Mouse (Mus musculus): ENCODE measurements at regions not wholly inside any gene's neighbourhood (a gene's known extent, or its start where the extent isn't known, plus 50 kb on each side); places are given as distances from the start of the nearest gene placed in this dataset.

- H3K4me3 ChIP-seq (replicated peaks): no peak overlapping the region
- WGBS: 95% methylated on average over 4 of the region's 4 CpGs
- H3K27me3 ChIP-seq: no peaks in the 10 kb centered on the region; the same call in 1 of the 2 replicates
- peaks cover 25% of the 10 kb centered on the region for H3K4me1 ChIP-seq (replicated peaks)
- no peaks in the 10 kb centered on the region for H3K36me3 ChIP-seq
- no peak overlapping the region for H3K4me2 ChIP-seq (replicated peaks)
- no peaks in the 10 kb centered on the region for H3K9me3 ChIP-seq
- H3K27ac ChIP-seq: no peak overlapping the region
- no peak for ATAC-seq
- no peak overlapping the region for H3K9ac ChIP-seq (replicated peaks)
Measured at GRCm38 (mm10) chr2:169275371-169275770, 312.2 kb downstream of the Gm11011 start.

- Histone ChIP-seq H3K9me3 (no peaks in the 10 kb centered on the region), H3K27me3 (peaks cover 3% of the 10 kb centered on the region; the same call in 1 of the 2 replicates), H3K36me3 (no peaks in the 10 kb centered on the region), H3K9ac (replicated peaks) (no peak overlapping the region), H3K27ac (no peak overlapping the region), H3K4me2 (replicated peaks) (no peak overlapping the region), H3K4me1 (replicated peaks) (peaks cover 28% of the 10 kb centered on the region), H3K4me3 (replicated peaks) (no peak overlapping the region)
- ATAC-seq: no peak
- WGBS: 62% methylated on average over 1 of the region's 1 CpGs
Measured at GRCm38 (mm10) chr2:169274101-169274500, 313.4 kb downstream of the Gm11011 start.

- peaks cover 28% of the 10 kb centered on the region for H3K4me1 ChIP-seq (replicated peaks)
- ATAC-seq: peak; percentile 80
Measured at GRCm38 (mm10) chr2:169272622-169273021, 314.9 kb downstream of the Gm11011 start.

GRCm38 (mm10) chr2:169272018-169272417 lies 315.5 kb downstream of the Gm11011 start:
- no peak overlapping the region for H3K4me2 ChIP-seq (replicated peaks)
- no peak overlapping the region for H3K4me3 ChIP-seq (replicated peaks)
- H3K36me3 ChIP-seq: no peaks in the 10 kb centered on the region
- peaks cover 28% of the 10 kb centered on the region for H3K4me1 ChIP-seq (replicated peaks)
- no peaks in the 10 kb centered on the region for H3K9me3 ChIP-seq
- no peak overlapping the region for H3K9ac ChIP-seq (replicated peaks)
- 28% methylated on average over 4 of the region's 4 CpGs for WGBS
- peak; percentile 47; the same call in 1 of the 2 replicates for ATAC-seq
- H3K27ac ChIP-seq: peak overlapping the region; percentile 71; the same call in 1 of the 2 replicates
- peaks cover 3% of the 10 kb centered on the region; the same call in 1 of the 2 replicates for H3K27me3 ChIP-seq

More at GRCm38 (mm10) chr2:169272622-169273021, 314.9 kb downstream of the Gm11011 start:
- Histone ChIP-seq H3K27me3 (peaks cover 3% of the 10 kb centered on the region; the same call in 1 of the 2 replicates), H3K36me3 (no peaks in the 10 kb centered on the region), H3K27ac (peak overlapping the region; percentile 71), H3K4me3 (replicated peaks) (no peak overlapping the region), H3K4me2 (replicated peaks) (no peak overlapping the region), H3K9ac (replicated peaks) (no peak overlapping the region), H3K9me3 (no peaks in the 10 kb centered on the region)
- 7% methylated on average over 6 of the region's 6 CpGs for WGBS

- no peaks in the 10 kb centered on the region for H3K36me3 ChIP-seq
- H3K4me1 ChIP-seq (replicated peaks): no peaks in the 10 kb centered on the region
- WGBS: 87% methylated on average over 4 of the region's 4 CpGs
- no peaks in the 10 kb centered on the region for H3K9me3 ChIP-seq
- no peaks in the 10 kb centered on the region for H3K27me3 ChIP-seq
- H3K4me2 ChIP-seq (replicated peaks): no peak overlapping the region
- H3K4me3 ChIP-seq (replicated peaks): no peak overlapping the region
- ATAC-seq: no peak
- H3K27ac ChIP-seq: no peak overlapping the region
- H3K9ac ChIP-seq (replicated peaks): no peak overlapping the region
Measured at GRCm38 (mm10) chr2:169260636-169261035, 305.2 kb upstream of the Zfp64 start.

- Histone ChIP-seq H3K27me3 (no peaks in the 10 kb centered on the region), H3K4me3 (replicated peaks) (no peak overlapping the region), H3K9ac (replicated peaks) (no peak overlapping the region), H3K27ac (no peak overlapping the region), H3K9me3 (no peaks in the 10 kb centered on the region), H3K36me3 (no peaks in the 10 kb centered on the region), H3K4me1 (replicated peaks) (no peaks in the 10 kb centered on the region), H3K4me2 (replicated peaks) (no peak overlapping the region)
- ATAC-seq: no peak
Measured at GRCm38 (mm10) chr2:169244572-169244971, 289.2 kb upstream of the Zfp64 start.

GRCm38 (mm10) chr2:169243981-169244380 lies 288.6 kb upstream of the Zfp64 start:
- 95% methylated on average over 9 of the region's 9 CpGs for WGBS
- Histone ChIP-seq H3K36me3 (no peaks in the 10 kb centered on the region), H3K4me3 (replicated peaks) (no peak overlapping the region), H3K27me3 (no peaks in the 10 kb centered on the region), H3K9ac (replicated peaks) (no peak overlapping the region), H3K4me2 (replicated peaks) (no peak overlapping the region), H3K4me1 (replicated peaks) (no peaks in the 10 kb centered on the region), H3K27ac (no peak overlapping the region), H3K9me3 (no peaks in the 10 kb centered on the region)
- no peak for ATAC-seq

GRCm38 (mm10) chr2:169237856-169238255 lies 282.5 kb upstream of the Zfp64 start:
- Histone ChIP-seq H3K4me2 (replicated peaks) (no peak overlapping the region), H3K27me3 (no peaks in the 10 kb centered on the region), H3K4me3 (replicated peaks) (no peak overlapping the region), H3K4me1 (replicated peaks) (no peaks in the 10 kb centered on the region), H3K9me3 (no peaks in the 10 kb centered on the region), H3K36me3 (no peaks in the 10 kb centered on the region), H3K9ac (replicated peaks) (no peak overlapping the region), H3K27ac (no peak overlapping the region)
- ATAC-seq: no peak
- 87% methylated on average over 4 of the region's 4 CpGs for WGBS

- WGBS: 95% methylated on average over 9 of the region's 9 CpGs
Measured at GRCm38 (mm10) chr2:169237321-169237720, 281.9 kb upstream of the Zfp64 start.

GRCm38 (mm10) chr2:169234368-169235070 lies 279.1 kb upstream of the Zfp64 start:
- Histone ChIP-seq H3K4me1 (replicated peaks) (no peaks in the 10 kb centered on the region), H3K4me2 (replicated peaks) (no peak overlapping the region), H3K36me3 (no peaks in the 10 kb centered on the region), H3K9me3 (no peaks in the 10 kb centered on the region), H3K27ac (no peak overlapping the region), H3K4me3 (replicated peaks) (no peak overlapping the region), H3K9ac (replicated peaks) (no peak overlapping the region), H3K27me3 (no peaks in the 10 kb centered on the region)
- no peak for ATAC-seq
- 91% methylated on average over 11 of the region's 11 CpGs for WGBS

More at GRCm38 (mm10) chr2:169237321-169237720, 281.9 kb upstream of the Zfp64 start:
- H3K27ac ChIP-seq: no peak overlapping the region
- no peak for ATAC-seq
- H3K4me3 ChIP-seq (replicated peaks): no peak overlapping the region
- no peak overlapping the region for H3K9ac ChIP-seq (replicated peaks)
- H3K27me3 ChIP-seq: no peaks in the 10 kb centered on the region
- no peaks in the 10 kb centered on the region for H3K36me3 ChIP-seq
- H3K9me3 ChIP-seq: no peaks in the 10 kb centered on the region
- no peak overlapping the region for H3K4me2 ChIP-seq (replicated peaks)
- no peaks in the 10 kb centered on the region for H3K4me1 ChIP-seq (replicated peaks)

GRCm38 (mm10) chr2:169233151-169234123 lies 278.1 kb upstream of the Zfp64 start:
- Histone ChIP-seq H3K27ac (no peak overlapping the region), H3K4me3 (replicated peaks) (no peak overlapping the region), H3K9ac (replicated peaks) (no peak overlapping the region), H3K4me2 (replicated peaks) (no peak overlapping the region), H3K9me3 (peaks cover 3% of the 10 kb centered on the region; the same call in 1 of the 2 replicates), H3K4me1 (replicated peaks) (no peaks in the 10 kb centered on the region), H3K36me3 (no peaks in the 10 kb centered on the region), H3K27me3 (no peaks in the 10 kb centered on the region)
- no peak for ATAC-seq
- WGBS: 83% methylated on average over 14 of the region's 14 CpGs

- Histone ChIP-seq H3K9ac (replicated peaks) (no peak overlapping the region), H3K9me3 (no peaks in the 10 kb centered on the region), H3K27me3 (no peaks in the 10 kb centered on the region), H3K4me3 (replicated peaks) (no peak overlapping the region), H3K4me1 (replicated peaks) (no peaks in the 10 kb centered on the region), H3K27ac (no peak overlapping the region), H3K36me3 (no peaks in the 10 kb centered on the region), H3K4me2 (replicated peaks) (no peak overlapping the region)
- ATAC-seq: no peak
- WGBS: 94% methylated on average over 8 of the region's 8 CpGs
Measured at GRCm38 (mm10) chr2:169222264-169222663, 266.9 kb upstream of the Zfp64 start.
